Mouse (Mus musculus): Measurements from ENCODE around the gene Mycbpap.

Gene Mycbpap

DNA sequence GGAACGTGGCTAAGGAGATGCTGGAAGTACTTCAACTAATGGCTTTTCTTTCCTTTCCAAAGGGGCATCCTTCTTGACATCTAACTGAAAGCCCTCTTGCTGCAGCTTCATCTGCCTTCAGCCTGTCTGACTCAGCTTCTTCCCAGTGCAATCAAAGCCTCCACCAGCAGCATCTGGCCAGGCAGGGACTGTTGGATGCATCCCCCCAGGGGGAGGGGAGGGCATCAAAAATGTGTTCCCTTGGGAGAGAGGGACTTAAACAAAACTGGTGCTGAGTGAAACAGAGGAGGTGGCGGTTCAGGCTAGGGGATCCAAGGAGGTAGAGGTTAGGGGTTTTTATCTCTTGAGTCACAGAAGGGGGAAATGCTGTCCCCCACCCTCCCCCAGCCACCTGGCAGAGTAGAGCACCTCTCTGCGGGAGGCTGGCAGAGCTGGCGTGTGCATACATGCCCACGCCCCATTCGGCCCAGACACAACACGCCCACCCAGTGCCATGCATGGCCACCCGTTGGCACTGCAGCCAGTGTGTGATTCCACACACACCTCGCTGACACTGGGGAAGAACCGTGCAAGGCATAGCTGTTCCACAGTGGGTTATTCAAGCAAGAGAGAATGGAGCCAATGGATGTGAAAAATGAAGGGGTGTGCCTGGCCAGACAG lies 66.3 kb downstream of the Mycbpap start:
- no peak for ATAC-seq (ENCODE audit: insufficient number of reproducible peaks, low FRiP score, low TSS enrichment)

DNA sequence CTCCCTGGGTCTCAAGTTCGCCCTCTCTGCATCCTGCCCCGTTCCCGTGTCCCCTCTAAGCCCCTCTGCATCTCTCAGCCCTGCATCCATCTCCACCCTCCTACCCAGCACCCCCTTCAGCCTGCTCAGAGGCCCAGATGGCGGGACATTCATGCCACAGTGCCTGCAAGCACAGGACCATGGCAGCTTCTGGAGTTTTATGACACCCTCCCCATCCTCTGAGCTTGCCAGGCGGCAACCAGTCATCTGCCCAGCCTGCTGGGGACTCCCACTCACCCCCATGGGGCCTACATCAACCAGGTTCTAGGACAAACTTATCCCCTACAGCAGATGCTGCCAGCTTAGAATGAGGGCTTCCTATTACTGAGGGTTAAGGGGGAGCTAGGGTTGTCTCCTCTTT lies 66.8 kb downstream of the Mycbpap start:
- ATAC-seq (ENCODE audit: insufficient number of reproducible peaks, low FRiP score, low TSS enrichment) = no peak

All from cerebellum, adult (tissue).